Mouse (Mus musculus) midbrain, postnatal 0 days (tissue): Measurements from ENCODE around the gene Tmem38b. TPM values are rescaled to one million over a fixed set of nuclear protein-coding genes. Genes with fewer than 3 reads are reported as not detected.
"Not testable (repeated sequence)": the region's sequence is repeated elsewhere in the genome, so short reads cannot be mapped to it uniquely, and the experiment has no call there.

Experiments
- ATAC-seq: fragments of 200-750 bp; cut with Nextera tagmentation; 2 replicates; pipeline ENCODE4 v1.8.0; 2017; ENCODE audit warnings: moderate number of reproducible peaks, mild to moderate bottlenecking, moderate TSS enrichment, moderate library complexity; ENCODE audit not compliant: low FRiP score
- DNase-seq: peaks from one replicate; pipeline ENCODE4 v3.0.0-alpha.2; 2015; ENCODE audit warnings: low spot score
- H3K27ac ChIP-seq: fragments of 300-500 bp; sonication (generic); 2 replicates; pipeline ENCODE4 v1.5.1; 2014; ENCODE audit warnings: low read depth, mild to moderate bottlenecking, low read length, mixed read lengths
- H3K27me3 ChIP-seq: fragments of 300-500 bp; sonication (generic); 2 replicates; pipeline ENCODE4 v1.6.1; 2014; ENCODE audit warnings: low read length, control low read depth, mixed read lengths; ENCODE audit not compliant: insufficient read depth
- H3K36me3 ChIP-seq: fragments of 300-500 bp; sonication (generic); 2 replicates; pipeline ENCODE4 v1.6.1; 2014; ENCODE audit warnings: low read length, control low read depth, mixed read lengths; ENCODE audit not compliant: insufficient read depth
- H3K4me1 ChIP-seq: fragments of 300-500 bp; sonication (generic); 2 replicates; pipeline ENCODE4 v1.6.1; 2014; ENCODE audit warnings: mild to moderate bottlenecking, control low read depth, antibody characterized with exemption, low read length, mixed read lengths; ENCODE audit not compliant: insufficient read depth
- H3K4me2 ChIP-seq: fragments of 300-500 bp; sonication (generic); 2 replicates; pipeline ENCODE4 v1.6.1; 2014; ENCODE audit warnings: low read depth, mild to moderate bottlenecking, low read length, mixed read lengths; ENCODE audit not compliant: poor library complexity, severe bottlenecking
- H3K4me3 ChIP-seq: fragments of 300-500 bp; sonication (generic); 2 replicates; pipeline ENCODE4 v1.5.1; 2014; ENCODE audit warnings: low read depth, mild to moderate bottlenecking, low read length, moderate library complexity
- H3K9ac ChIP-seq: fragments of 300-500 bp; sonication (generic); replicated peaks from 2 replicates; pipeline ENCODE4 v1.6.1; 2014; ENCODE audit warnings: mild to moderate bottlenecking, low read length, moderate library complexity, mixed read lengths; ENCODE audit not compliant: poor library complexity, severe bottlenecking
- H3K9me3 ChIP-seq: fragments of 300-500 bp; sonication (generic); 2 replicates; pipeline ENCODE4 v1.6.1; 2016; ENCODE audit warnings: low read length, control low read depth
- CTCF ChIP-seq: IDR thresholded peaks from 2 replicates; pipeline ENCODE4 v1.5.1; 2016; ENCODE audit warnings: antibody characterized with exemption, mild to moderate bottlenecking
- WGBS: fragments of 180-500 bp; shearing (Covaris S2); extraction: QIAGEN DNeasy Blood & Tissue Kit; methylation state at CpG from one replicate; pipeline ENCODE4 v1.1.7; 2014; 5-methylcytosine and 5-hydroxymethylcytosine counted together
- polyA plus RNA-seq: library from polyadenylated mRNA; unstranded; fragments of >200 nt; fragmentation: Nextera tagmentation; extraction: Ambion mirVana; gene quantifications from 2 replicates; pipeline ENCODE4 v1.2.1, GENCODE M21; 2015
- total RNA-seq: library from RNA; depleted of rRNA; stranded (reverse); fragments of >200 nt; gene quantifications from 2 replicates; pipeline ENCODE4 v1.2.3, GENCODE M21; 2014

Gene Tmem38b
- total and polyA plus RNA-seq, 2 experiments from 2014 or later = 3.2 to 6.4 TPM

GRCm38 (mm10) chr4:53798896-53799676 is 26.8 kb upstream of the Tmem38b start:
- H3K9me3 ChIP-seq = no peaks in the 10 kb centered on the region
- no peaks in the 10 kb centered on the region for H3K27me3 ChIP-seq
- WGBS = 46% methylated on average over 7 of the region's 7 CpGs
- H3K36me3 ChIP-seq = no peaks in the 10 kb centered on the region
- 0 out of 2 replicates have a peak, but pooled peaks cover 4% of the 10 kb centered on the region for H3K4me1 ChIP-seq
- no peak overlapping the region for H3K4me2 ChIP-seq
- ATAC-seq = no peak
- no peak overlapping the region for H3K27ac ChIP-seq
- H3K4me3 ChIP-seq = no peak overlapping the region
- H3K9ac ChIP-seq = no peak overlapping the region
- DNase-seq = no peak
- TF ChIP-seq CTCF = no peak

- Histone ChIP-seq H3K27ac (no peak overlapping the region), H3K9me3 (0 out of 2 replicates have a peak, but pooled peaks cover 2% of the 10 kb centered on the region), H3K4me1 (0 out of 2 replicates have a peak, but pooled peaks cover 4% of the 10 kb centered on the region), H3K36me3 (no peaks in the 10 kb centered on the region), H3K27me3 (no peaks in the 10 kb centered on the region), H3K4me3 (no peak overlapping the region), H3K9ac (no peak overlapping the region), H3K4me2 (no peak overlapping the region)
- ATAC-seq (no peak), DNase-seq (no peak)
- TF ChIP-seq CTCF = no peak
- WGBS = 61% methylated on average over 1 of the region's 1 CpGs
These were observed 26.1 kb upstream of the Tmem38b start for GRCm38 (mm10) chr4:53799753-53800152.

GRCm38 (mm10) chr4:53803674-53804073 is 22.2 kb upstream of the Tmem38b start:
- H3K36me3 ChIP-seq, H3K27me3 ChIP-seq, H3K4me2 ChIP-seq, H3K4me3 ChIP-seq, DNase-seq, H3K27ac ChIP-seq, H3K9ac ChIP-seq, H3K4me1 ChIP-seq, H3K9me3 ChIP-seq, ATAC-seq: not testable (repeated sequence)
- 94% methylated on average over 7 of the region's 8 CpGs for WGBS

- H3K4me1 ChIP-seq, H3K4me2 ChIP-seq, H3K27me3 ChIP-seq, H3K36me3 ChIP-seq, DNase-seq, H3K9ac ChIP-seq, H3K9me3 ChIP-seq, ATAC-seq, H3K27ac ChIP-seq, H3K4me3 ChIP-seq: not testable (repeated sequence)
- WGBS = 90% methylated on average over 6 of the region's 6 CpGs
These were observed 19.4 kb upstream of the Tmem38b start for GRCm38 (mm10) chr4:53806428-53806827.

- Histone ChIP-seq H3K9ac (no peak overlapping the region), H3K4me3 (no peak overlapping the region), H3K4me2 (no peak overlapping the region), H3K27ac (no peak overlapping the region), H3K27me3 (no peaks in the 10 kb centered on the region), H3K9me3 (no peaks in the 10 kb centered on the region), H3K36me3 (no peaks in the 10 kb centered on the region), H3K4me1 (no peaks in the 10 kb centered on the region)
- 70% methylated on average over 5 of the region's 5 CpGs for WGBS
- ATAC-seq (no peak), DNase-seq (no peak)
- TF ChIP-seq CTCF = no peak
These were observed 7.5 kb upstream of the Tmem38b start for GRCm38 (mm10) chr4:53818320-53818719.

- Histone ChIP-seq H3K4me2 (no peak overlapping the region), H3K27ac (no peak overlapping the region), H3K36me3 (no peaks in the 10 kb centered on the region), H3K27me3 (no peaks in the 10 kb centered on the region), H3K4me1 (no peaks in the 10 kb centered on the region), H3K4me3 (no peak overlapping the region), H3K9me3 (no peaks in the 10 kb centered on the region), H3K9ac (no peak overlapping the region)
- no peak for ATAC-seq
- WGBS = 37% methylated on average over 6 of the region's 6 CpGs
- DNase-seq = peak; percentile 27
- TF ChIP-seq CTCF = peak; percentile 59
These were observed 2.1 kb upstream of the Tmem38b start for GRCm38 (mm10) chr4:53823697-53824096.
